Mouse (Mus musculus) ES-E14 (cell line): Measurements from ENCODE around the gene Mrpl44.

Source experiments
- CHD2 ChIP-seq: IDR thresholded peaks from 2 replicates; pipeline ENCODE4 v1.6.1; 2014; ENCODE audit warnings: mild to moderate bottlenecking, low read depth, low read length, inconsistent platforms
- HCFC1 ChIP-seq: IDR thresholded peaks from 2 replicates; pipeline ENCODE4 v1.6.1; 2012; ENCODE audit warnings: low read length, inconsistent platforms, borderline replicate concordance; ENCODE audit not compliant: insufficient read depth
- MAFK ChIP-seq: IDR thresholded peaks from 2 replicates; pipeline ENCODE4 v1.6.1; 2014; ENCODE audit warnings: mild to moderate bottlenecking, low read depth, low read length, inconsistent platforms; ENCODE audit not compliant: insufficient read depth
- ZC3H11A ChIP-seq: IDR thresholded peaks from 2 replicates; pipeline ENCODE4 v1.6.1; 2012; ENCODE audit warnings: low read depth, mild to moderate bottlenecking, inconsistent platforms, low read length, borderline replicate concordance
- ZNF384 ChIP-seq: IDR thresholded peaks from 2 replicates; pipeline ENCODE4 v1.6.1; 2012; ENCODE audit warnings: low read depth, low read length, inconsistent platforms

DNA sequence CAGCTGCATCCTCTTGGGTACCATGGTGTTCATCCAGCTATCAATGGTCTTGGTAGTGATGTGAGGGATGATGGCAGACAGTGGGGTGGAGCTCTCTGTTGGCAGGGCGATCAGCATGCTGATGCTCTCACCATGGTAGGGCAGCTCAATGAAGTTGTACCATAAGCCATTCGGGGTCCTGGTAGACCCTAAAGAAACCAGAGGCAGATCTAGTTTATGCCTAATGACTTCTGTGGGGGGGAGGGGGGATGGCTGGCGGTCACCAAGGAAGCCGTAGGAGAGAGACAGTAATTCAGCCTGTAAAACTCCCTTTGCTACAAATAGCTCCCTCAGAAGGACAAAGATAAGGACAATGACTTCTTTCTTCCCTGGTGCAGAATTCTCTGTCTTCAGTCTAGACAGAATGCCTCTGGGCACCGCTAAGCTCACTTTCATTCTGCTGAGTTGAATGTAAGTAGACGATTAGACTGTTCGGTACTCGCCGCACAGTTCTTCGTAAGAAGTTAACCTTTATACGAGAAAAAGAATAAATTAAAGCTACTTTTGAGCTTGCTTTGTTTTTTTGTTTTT lies 27.1 kb downstream of the Mrpl44 start:
- no peak for TF ChIP-seq HCFC1
- no peak for TF ChIP-seq ZC3H11A
- TF ChIP-seq ZNF384, result no peak
- no peak for TF ChIP-seq CHD2
- TF ChIP-seq MAFK, result no peak
